Mouse (Mus musculus) CH12.LX (cell line): ENCODE measurements at regions not wholly inside any gene's neighbourhood (a gene's known extent, or its start where the extent isn't known, plus 50 kb on each side); places are given as distances from the start of the nearest gene placed in this dataset.

Experiments used
- DNase-seq: peaks from one replicate; pipeline ENCODE4 v3.0.0-alpha.2; 2013; ENCODE audit errors: extremely low read depth
- H3K27ac ChIP-seq: 2 replicates; pipeline ENCODE4 v1.5.1; 2012; ENCODE audit warnings: low read depth, mild to moderate bottlenecking, control low read depth, moderate library complexity; ENCODE audit not compliant: insufficient read depth
- H3K27me3 ChIP-seq: replicated peaks from 2 replicates; pipeline ENCODE3; 2012; ENCODE audit warnings: inconsistent platforms
- H3K36me3 ChIP-seq, 2 experiments: replicated peaks in 1 of 2; 2 replicates each; pipeline versions ENCODE3 to v1.6.1; 2012; ENCODE audit warnings: inconsistent platforms in 1 of 2, low read length in 1 of 2, mild to moderate bottlenecking in 1 of 2, mixed read lengths in 1 of 2, moderate library complexity in 1 of 2; ENCODE audit not compliant: control insufficient read depth in 1 of 2, insufficient read depth in 1 of 2
- H3K4me1 ChIP-seq, 2 experiments: 2 replicates each; pipeline ENCODE4 v1.6.1; 2012; ENCODE audit warnings: inconsistent platforms in 1 of 2, moderate library complexity in 1 of 2; ENCODE audit not compliant: insufficient read depth in 2 of 2, control insufficient read depth in 1 of 2
- H3K4me2 ChIP-seq: 2 replicates; pipeline ENCODE4 v1.6.1; 2012; ENCODE audit warnings: low read depth, mild to moderate bottlenecking, control low read depth; ENCODE audit not compliant: poor library complexity, insufficient read depth, severe bottlenecking
- H3K4me3 ChIP-seq, 3 experiments: fragments of 150-350 bp in 1 of 3; sonication (generic) in 1 of 3; replicated peaks in 1 of 3; 2 replicates each; pipeline versions ENCODE3 to v1.5.1; 2011 to 2012; ENCODE audit warnings: low read depth in 2 of 3, low read length in 2 of 3, mild to moderate bottlenecking in 2 of 3, moderate library complexity in 2 of 3, control low read depth in 1 of 3, improper control_type of control experiment in 1 of 3, inconsistent platforms in 1 of 3, mixed read lengths in 1 of 3; ENCODE audit not compliant: poor library complexity in 1 of 3
- H3K79me2 ChIP-seq: replicated peaks from 2 replicates; pipeline ENCODE4 v1.6.1; 2012; ENCODE audit warnings: mild to moderate bottlenecking, moderate library complexity; ENCODE audit not compliant: control insufficient read depth, poor library complexity, insufficient read depth, severe bottlenecking; ENCODE audit errors: extremely low read depth
- H3K9ac ChIP-seq: 2 replicates; pipeline ENCODE4 v1.6.1; 2012; ENCODE audit warnings: low read depth, mild to moderate bottlenecking, control low read depth, moderate library complexity; ENCODE audit not compliant: insufficient read depth
- H3K9me3 ChIP-seq: replicated peaks from 2 replicates; pipeline ENCODE3; 2012; ENCODE audit warnings: low read length, inconsistent platforms, mixed read lengths
- BHLHE40 ChIP-seq: IDR thresholded peaks from 2 replicates; pipeline ENCODE4 v1.6.1; 2011; ENCODE audit warnings: mild to moderate bottlenecking, low read depth, low read length, improper control_type of control experiment
- CHD1 ChIP-seq: IDR thresholded peaks from 2 replicates; pipeline ENCODE4 v1.6.1; 2012; ENCODE audit warnings: low read depth, low read length, improper control_type of control experiment, inconsistent platforms
- CTCF ChIP-seq, 2 experiments: IDR thresholded peaks in 1 of 2; conservative IDR thresholded peaks in 1 of 2; 2 replicates each; pipeline ENCODE4 v1.5.1; 2011 to 2012; ENCODE audit warnings: low read depth in 2 of 2, low read length in 2 of 2, improper control_type of control experiment in 1 of 2, inconsistent platforms in 1 of 2, mild to moderate bottlenecking in 1 of 2, moderate library complexity in 1 of 2
- E2F4 ChIP-seq: IDR thresholded peaks from 2 replicates; pipeline ENCODE4 v1.6.1; 2011; ENCODE audit warnings: low read depth, low read length, improper control_type of control experiment; ENCODE audit not compliant: insufficient replicate concordance
- EP300 ChIP-seq: IDR thresholded peaks from 2 replicates; pipeline ENCODE4 v1.6.1; 2011; ENCODE audit warnings: low read length, improper control_type of control experiment
- ETS1 ChIP-seq: conservative IDR thresholded peaks from 2 replicates; pipeline ENCODE4 v1.6.1; 2012; ENCODE audit warnings: low read depth, mild to moderate bottlenecking, inconsistent platforms, low read length, improper control_type of control experiment, moderate library complexity
- HCFC1 ChIP-seq: IDR thresholded peaks from 2 replicates; pipeline ENCODE4 v1.6.1; 2012; ENCODE audit warnings: low read depth, mild to moderate bottlenecking, inconsistent platforms, low read length, improper control_type of control experiment
- IRF4 ChIP-seq: IDR thresholded peaks from 2 replicates; pipeline ENCODE4 v1.6.1; 2014; ENCODE audit warnings: low read depth, mild to moderate bottlenecking, inconsistent platforms, low read length, improper control_type of control experiment
- JUN ChIP-seq: IDR thresholded peaks from 2 replicates; pipeline ENCODE4 v1.6.1; 2011; ENCODE audit warnings: low read depth, mild to moderate bottlenecking, low read length, improper control_type of control experiment, moderate library complexity; ENCODE audit not compliant: insufficient read depth
- MAFK ChIP-seq: IDR thresholded peaks from 2 replicates; pipeline ENCODE4 v1.6.1; 2011; ENCODE audit warnings: low read length, improper control_type of control experiment; ENCODE audit not compliant: insufficient replicate concordance
- MAX ChIP-seq: IDR thresholded peaks from 2 replicates; pipeline ENCODE4 v1.6.1; 2011; ENCODE audit warnings: low read length, improper control_type of control experiment
- MAZ ChIP-seq: IDR thresholded peaks from 2 replicates; pipeline ENCODE4 v1.6.1; 2012; ENCODE audit warnings: low read depth, mild to moderate bottlenecking, inconsistent platforms, low read length, improper control_type of control experiment, moderate library complexity
- MEF2A ChIP-seq: IDR thresholded peaks from 2 replicates; pipeline ENCODE4 v1.6.1; 2014; ENCODE audit warnings: low read depth, mild to moderate bottlenecking, inconsistent platforms, low read length, improper control_type of control experiment, borderline replicate concordance
- MXI1 ChIP-seq: IDR thresholded peaks from 2 replicates; pipeline ENCODE4 v1.6.1; 2011; ENCODE audit warnings: mild to moderate bottlenecking, low read depth, low read length, improper control_type of control experiment
- NRF1 ChIP-seq: IDR thresholded peaks from 2 replicates; pipeline ENCODE4 v1.6.1; 2014; ENCODE audit warnings: low read depth, mild to moderate bottlenecking, inconsistent platforms, low read length, improper control_type of control experiment, moderate library complexity
- POLR2AphosphoS2 ChIP-seq: IDR thresholded peaks from 2 replicates; pipeline ENCODE4 v1.6.1; 2011; ENCODE audit warnings: low read depth, low read length, improper control_type of control experiment
- RCOR1 ChIP-seq: conservative IDR thresholded peaks from 2 replicates; pipeline ENCODE4 v1.6.1; 2012; ENCODE audit warnings: low read depth, mild to moderate bottlenecking, inconsistent platforms, low read length, improper control_type of control experiment
- SIN3A ChIP-seq: IDR thresholded peaks from 2 replicates; pipeline ENCODE4 v1.6.1; 2012; ENCODE audit warnings: low read length, improper control_type of control experiment, inconsistent platforms
- SMC3 ChIP-seq: IDR thresholded peaks from 2 replicates; pipeline ENCODE4 v1.6.1; 2011; ENCODE audit warnings: low read depth, low read length, improper control_type of control experiment
- TBP ChIP-seq: conservative IDR thresholded peaks from 2 replicates; pipeline ENCODE4 v1.6.1; 2011; ENCODE audit warnings: low read depth, low read length, improper control_type of control experiment
- UBTF ChIP-seq: IDR thresholded peaks from 2 replicates; pipeline ENCODE4 v1.6.1; 2012; ENCODE audit warnings: low read depth, mild to moderate bottlenecking, inconsistent platforms, low read length, improper control_type of control experiment, moderate library complexity
- USF1 ChIP-seq: IDR thresholded peaks from 2 replicates; pipeline ENCODE4 v1.6.1; 2014; ENCODE audit warnings: low read depth, mild to moderate bottlenecking, inconsistent platforms, low read length, improper control_type of control experiment
- USF2 ChIP-seq: conservative IDR thresholded peaks from 2 replicates; pipeline ENCODE4 v1.6.1; 2011; ENCODE audit warnings: low read depth, low read length, improper control_type of control experiment
- ZC3H11A ChIP-seq: IDR thresholded peaks from 2 replicates; pipeline ENCODE4 v1.6.1; 2012; ENCODE audit warnings: low read depth, mild to moderate bottlenecking, inconsistent platforms, low read length, improper control_type of control experiment
- ZKSCAN1 ChIP-seq: IDR thresholded peaks from 2 replicates; pipeline ENCODE4 v1.6.1; 2012; ENCODE audit warnings: low read depth, inconsistent platforms, low read length, improper control_type of control experiment, borderline replicate concordance
- ZMIZ1 ChIP-seq: IDR thresholded peaks from 2 replicates; pipeline ENCODE4 v1.6.1; 2012; ENCODE audit warnings: low read depth, mild to moderate bottlenecking, inconsistent platforms, low read length, improper control_type of control experiment
- dilution Hi-C: fragments of 300-500 bp; cut with MboI; formaldehyde crosslinking; loops from 2 replicates; pipeline ENCODE4 v1.14.3; 2020; ENCODE audit warnings: low sequenced_read_pairs; ENCODE audit not compliant: extremely low pct_unique_long_range_greater_than_20kb, extremely low pct_ligation_motif_present
- in situ Hi-C: fragments of 300-500 bp; cut with MboI; formaldehyde crosslinking; loops from 3 replicates; pipeline ENCODE4 v1.14.3; 2019; ENCODE audit warnings: low sequenced_read_pairs, low pct_ligation_motif_present, low pct_unique_long_range_greater_than_20kb, mixed read lengths

GRCm38 (mm10) chr5:118355691-118356337 is 110.8 kb downstream of the 2410131K14Rik start:
- Histone ChIP-seq H3K27ac (no peak overlapping the region), H3K4me3 (no peak overlapping the region), H3K4me1 (peaks cover 14 to 49% of the 10 kb centered on the region in 2 experiments), H3K4me2 (no peak overlapping the region), H3K79me2 (no peaks in the 10 kb centered on the region), H3K36me3 (no peaks in the 10 kb centered on the region), H3K9ac (no peak overlapping the region), H3K9me3 (peaks cover 7% of the 10 kb centered on the region), H3K27me3 (no peaks in the 10 kb centered on the region)
- TF ChIP-seq SMC3 (no peak), JUN (no peak), ZKSCAN1 (no peak), CHD1 (no peak), NRF1 (no peak), MEF2A (no peak), MAFK (no peak), SIN3A (no peak), USF2 (no peak), UBTF (no peak), MXI1 (no peak), HCFC1 (no peak), ETS1 (no peak), MAZ (no peak), IRF4 (no peak), POLR2AphosphoS2 (no peak), TBP (no peak)
- in situ Hi-C loops = no loop called here
- no peak for DNase-seq
- dilution Hi-C loops = no loop called here

GRCm38 (mm10) chr5:118359646-118360373 is 114.8 kb downstream of the 2410131K14Rik start:
- H3K27ac ChIP-seq = peak overlapping the region; percentile 99
- peaks cover 25 to 60% of the 10 kb centered on the region in 2 experiments for H3K4me1 ChIP-seq
- in situ Hi-C loops = no loop called here
- no peaks in the 10 kb centered on the region for H3K27me3 ChIP-seq
- H3K9ac ChIP-seq = peak overlapping the region; percentile 74
- dilution Hi-C loops = no loop called here
- H3K79me2 ChIP-seq = no peaks in the 10 kb centered on the region
- peak; percentile 94 for DNase-seq
- peak overlapping the region in 1 of 3 experiments; percentile 49 for H3K4me3 ChIP-seq
- H3K4me2 ChIP-seq = peak overlapping the region; percentile 67
- peaks cover 11% of the 10 kb centered on the region for H3K9me3 ChIP-seq
- H3K36me3 ChIP-seq = no peaks in the 10 kb centered on the region
- TF ChIP-seq MAZ (peak; percentile 86), CHD1 (no peak), ZC3H11A (no peak), TBP (0 out of 2 replicates have a peak, but pooled peaks have one; percentile 37), BHLHE40 (peak; percentile 95), CTCF (conservative IDR thresholded peaks at IDR 0.05 in 1 of 2, IDR thresholded peaks at IDR 0.05 in 1 of 2; ENCODE audit: low read depth in 2 of 2, low read length in 2 of 2) (no peak), HCFC1 (no peak), ETS1 (peak; percentile 100), UBTF (no peak), POLR2AphosphoS2 (no peak), ZMIZ1 (no peak), MEF2A (peak; percentile 99), ZKSCAN1 (no peak), USF2 (no peak), E2F4 (no peak), MAX (no peak), SMC3 (peak; percentile 20; the same call in 1 of the 2 replicates), RCOR1 (peak; percentile 80; the same call in 1 of the 2 replicates), JUN (peak; percentile 69), MAFK (peak; percentile 100), USF1 (no peak), IRF4 (peak; percentile 96), EP300 (peak; percentile 98), MXI1 (0 out of 2 replicates have a peak, but pooled peaks have one; percentile 59)
